Comparison of ENCODE assay signal across 16 mouse cellular contexts in genomic region chr17:11635121-11635520, GRCm38 (mm10).
"Had no signal": no experiment of that assay in that cellular context is flagged by ENCODE, and none has a peak within 500 bp of the region (broad histone marks: within the 10 kb centered on the region; RNA-seq: fewer than 3 reads in every experiment).

No protein-coding gene starts in this region.

- DNase-seq: liver; liver, embryonic 13.5 days; liver, postnatal 0 days; right cerebral cortex, postnatal 14 days; thymus, adult 2 months; thymus, postnatal 25 days; thymus, postnatal 4 days had no signal

- H3K27ac ChIP-seq: liver, embryonic 13.5 days; liver, embryonic 15.5 days; lung, embryonic 15.5 days; midbrain, embryonic 10.5 days; midbrain, embryonic 13.5 days; neural tube, embryonic 13.5 days; neural tube, embryonic 15.5 days; stomach, embryonic 15.5 days; stomach, postnatal 0 days had no signal

- H3K27me3 ChIP-seq: liver, embryonic 13.5 days; liver, embryonic 15.5 days; lung, embryonic 15.5 days; midbrain, embryonic 13.5 days; neural tube, embryonic 13.5 days; neural tube, embryonic 15.5 days; stomach, embryonic 15.5 days had no signal

- H3K4me3 ChIP-seq: liver, embryonic 13.5 days; liver, embryonic 15.5 days; lung, embryonic 15.5 days; midbrain, embryonic 10.5 days; midbrain, embryonic 13.5 days; myocyte; neural tube, embryonic 13.5 days; neural tube, embryonic 15.5 days; stomach, embryonic 15.5 days had no signal

- H3K36me3 ChIP-seq: liver, embryonic 13.5 days; liver, embryonic 15.5 days; lung, embryonic 15.5 days; midbrain, embryonic 10.5 days; midbrain, embryonic 13.5 days; neural tube, embryonic 13.5 days; neural tube, embryonic 15.5 days; stomach, embryonic 15.5 days had no signal

- H3K4me1 ChIP-seq: liver, embryonic 13.5 days; liver, embryonic 15.5 days; lung, embryonic 15.5 days; neural tube, embryonic 13.5 days; neural tube, embryonic 15.5 days; stomach, embryonic 15.5 days had no signal
